Mouse (Mus musculus) liver, embryonic 12.5 days (tissue): ENCODE measurements around the gene Dus2. TPM values are rescaled to one million over a fixed set of nuclear protein-coding genes. Genes with fewer than 3 reads are reported as not detected.

Experiments
- ATAC-seq: fragments of 200-750 bp; cut with Nextera tagmentation; 2 replicates; pipeline ENCODE4 v1.8.0; 2017; ENCODE audit warnings: moderate number of reproducible peaks, mild to moderate bottlenecking, moderate library complexity
- H3K27ac ChIP-seq: fragments of 300-500 bp; sonication (generic); 2 replicates; pipeline ENCODE4 v1.5.1; 2016; ENCODE audit warnings: mild to moderate bottlenecking
- H3K27me3 ChIP-seq: fragments of 300-500 bp; sonication (generic); replicated peaks from 2 replicates; pipeline ENCODE4 v1.6.1; 2016; ENCODE audit warnings: mild to moderate bottlenecking, moderate library complexity
- H3K36me3 ChIP-seq: fragments of 300-500 bp; sonication (generic); 2 replicates; pipeline ENCODE4 v1.6.1; 2016; ENCODE audit warnings: mild to moderate bottlenecking, moderate library complexity
- H3K4me1 ChIP-seq: fragments of 300-500 bp; sonication (generic); 2 replicates; pipeline ENCODE4 v1.6.1; 2016
- H3K4me2 ChIP-seq: fragments of 300-500 bp; sonication (generic); 2 replicates; pipeline ENCODE4 v1.6.1; 2016; ENCODE audit warnings: mild to moderate bottlenecking, moderate library complexity
- H3K4me3 ChIP-seq: fragments of 300-500 bp; sonication (generic); 2 replicates; pipeline ENCODE4 v1.5.1; 2016; ENCODE audit warnings: mild to moderate bottlenecking, moderate library complexity
- H3K9ac ChIP-seq: fragments of 300-500 bp; sonication (generic); 2 replicates; pipeline ENCODE4 v1.6.1; 2016; ENCODE audit warnings: mild to moderate bottlenecking, moderate library complexity
- H3K9me3 ChIP-seq: fragments of 300-500 bp; sonication (generic); replicated peaks from 2 replicates; pipeline ENCODE4 v1.6.1; 2016; ENCODE audit warnings: mild to moderate bottlenecking, moderate library complexity
- WGBS: fragments of 180-500 bp; shearing (Covaris S2); methylation state at CpG from one replicate; pipeline ENCODE4 v1.1.7; 2016; ENCODE audit not compliant: insufficient replicate concordance; 5-methylcytosine and 5-hydroxymethylcytosine counted together
- polyA plus RNA-seq: library from polyadenylated mRNA; unstranded; fragments of >200 nt; fragmentation: Nextera tagmentation; extraction: Ambion mirVana; gene quantifications from 2 replicates; pipeline ENCODE4 v1.2.1, GENCODE M21; 2016

Dus2 gene
- polyA plus RNA-seq, 1 experiment from 2014 or later: 16.5 TPM

DNA sequence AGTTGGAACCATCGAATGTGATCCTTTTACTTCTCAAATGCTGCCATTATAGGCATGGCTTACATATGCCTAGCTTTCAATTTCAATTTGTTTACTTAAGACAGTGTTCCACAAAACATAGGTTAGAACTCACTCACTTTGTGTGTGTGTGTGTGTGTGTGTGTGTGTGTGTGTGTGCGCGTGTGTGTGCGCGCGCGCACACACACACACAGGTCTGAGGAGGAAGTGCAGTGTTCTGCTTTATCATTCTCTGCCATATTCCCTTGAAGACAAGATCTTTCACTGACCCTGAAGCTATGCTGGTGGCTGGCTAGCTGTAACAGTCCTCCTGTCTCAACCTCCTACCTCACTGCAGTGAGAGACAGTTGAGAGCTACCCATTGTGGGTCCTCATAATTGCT, 71.9 kb downstream of the Dus2 start:
- Histone ChIP-seq H3K27me3 (no peaks in the 10 kb centered on the region), H3K4me3 (peak overlapping the region; percentile 6; the same call in 1 of the 2 replicates), H3K4me2 (peak overlapping the region; percentile 86), H3K27ac (peak overlapping the region; percentile 56; the same call in 1 of the 2 replicates), H3K9me3 (no peaks in the 10 kb centered on the region), H3K36me3 (no peaks in the 10 kb centered on the region), H3K4me1 (peaks cover 50% of the 10 kb centered on the region), H3K9ac (no peak overlapping the region)
- 69% methylated on average over 7 of the region's 7 CpGs for WGBS
- no peak for ATAC-seq

DNA sequence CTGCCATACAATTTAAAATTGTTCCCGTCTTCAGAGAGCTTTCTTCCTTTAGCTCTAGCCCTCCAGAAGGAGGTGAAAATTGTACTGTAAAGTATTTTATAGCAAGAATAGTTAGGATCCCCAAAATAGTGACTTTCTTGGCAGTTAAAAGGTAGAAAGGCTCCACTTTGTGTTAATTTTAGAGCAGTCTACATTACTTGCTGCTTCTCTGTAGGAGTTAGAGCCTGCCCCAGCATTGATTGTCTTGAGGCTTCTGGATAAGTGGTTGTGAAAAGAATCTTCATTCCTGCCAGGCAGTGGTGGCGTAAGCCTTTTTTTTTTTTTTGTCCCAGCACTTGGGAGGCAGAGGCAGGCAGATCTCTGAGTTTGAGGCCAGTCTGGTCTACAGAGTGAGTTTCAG, 75.6 kb downstream of the Dus2 start:
- WGBS: 79% methylated on average over 2 of the region's 2 CpGs
- Histone ChIP-seq H3K27ac (no peak overlapping the region), H3K36me3 (no peaks in the 10 kb centered on the region), H3K27me3 (no peaks in the 10 kb centered on the region), H3K9ac (no peak overlapping the region), H3K4me2 (no peak overlapping the region), H3K4me3 (no peak overlapping the region), H3K4me1 (peaks cover 45% of the 10 kb centered on the region), H3K9me3 (no peaks in the 10 kb centered on the region)
- ATAC-seq: no peak

DNA sequence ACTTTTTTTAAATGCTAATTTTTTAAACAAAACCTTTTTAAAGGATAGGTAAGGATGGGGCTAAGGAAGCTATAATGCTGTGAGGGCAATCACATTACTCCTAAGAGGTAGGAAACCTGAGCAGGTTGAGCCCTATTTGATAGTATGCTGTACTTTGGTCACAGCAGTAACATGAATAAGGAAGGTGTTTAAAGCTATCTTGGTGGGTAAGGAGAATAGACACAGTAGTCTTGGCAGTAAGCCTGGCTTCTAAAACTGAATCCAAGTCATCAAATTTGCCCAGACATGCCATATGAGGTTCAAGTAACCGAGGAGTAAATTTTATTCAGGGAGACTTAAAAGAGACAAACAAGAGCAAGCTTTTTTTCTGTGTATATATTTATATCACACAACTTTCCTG, 78.4 kb downstream of the Dus2 start:
- no peaks in the 10 kb centered on the region for H3K27me3 ChIP-seq
- H3K27ac ChIP-seq: no peak overlapping the region
- no peak overlapping the region for H3K9ac ChIP-seq
- no peaks in the 10 kb centered on the region for H3K9me3 ChIP-seq
- 65% methylated on average over 1 of the region's 1 CpGs for WGBS
- H3K4me2 ChIP-seq: no peak overlapping the region
- peaks cover 16% of the 10 kb centered on the region; the same call in 1 of the 2 replicates for H3K4me1 ChIP-seq
- ATAC-seq: no peak
- no peak overlapping the region for H3K4me3 ChIP-seq
- no peaks in the 10 kb centered on the region for H3K36me3 ChIP-seq

DNA sequence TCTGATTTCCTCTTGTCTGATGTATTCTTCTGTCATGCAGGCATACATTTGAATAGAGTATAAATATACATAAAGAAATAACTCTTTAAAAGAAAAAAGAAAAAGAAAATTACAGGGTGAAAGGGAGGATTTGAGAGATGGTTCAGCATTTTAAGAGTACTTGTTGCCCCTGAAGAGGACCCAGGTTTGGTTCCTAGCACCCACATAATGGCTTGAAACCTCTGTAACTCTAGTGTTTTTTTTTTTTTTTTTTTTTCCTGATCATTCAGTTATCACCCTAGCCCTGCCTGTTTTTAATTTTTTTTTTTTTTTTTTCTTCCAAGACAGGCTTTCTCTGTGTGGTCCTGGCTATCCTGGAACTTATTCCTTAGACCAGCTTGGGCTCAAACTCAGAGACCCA, 81.0 kb downstream of the Dus2 start:
- H3K4me3 ChIP-seq: no peak overlapping the region
- H3K9ac ChIP-seq: no peak overlapping the region
- H3K27ac ChIP-seq: no peak overlapping the region
- H3K4me2 ChIP-seq: no peak overlapping the region
- H3K9me3 ChIP-seq: no peaks in the 10 kb centered on the region; the same call in 1 of the 2 replicates
- H3K36me3 ChIP-seq: peaks cover 3% of the 10 kb centered on the region; the same call in 1 of the 2 replicates
- ATAC-seq: no peak
- H3K4me1 ChIP-seq: peaks cover 16% of the 10 kb centered on the region; the same call in 1 of the 2 replicates
- H3K27me3 ChIP-seq: no peaks in the 10 kb centered on the region

DNA sequence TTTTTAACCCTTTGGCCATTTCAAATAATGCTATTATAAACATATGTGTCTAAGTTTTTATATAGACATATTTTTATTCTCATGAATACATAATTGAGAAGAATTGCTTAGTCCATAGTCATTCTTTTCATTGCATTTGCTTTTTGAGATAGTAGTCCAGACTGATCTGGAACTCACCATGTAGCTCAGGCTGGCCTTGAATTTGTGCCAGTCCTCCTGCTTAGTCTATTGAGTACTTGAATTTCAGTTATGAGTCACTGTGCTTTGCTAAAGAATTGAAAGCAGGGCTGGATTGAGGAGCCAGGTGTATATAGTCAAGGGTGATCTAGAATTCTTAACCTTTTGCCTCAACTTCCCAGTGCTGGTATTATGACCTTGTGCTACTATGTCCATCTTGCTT, 83.1 kb downstream of the Dus2 start:
- H3K4me3 ChIP-seq: no peak overlapping the region
- ATAC-seq: no peak
- peaks cover 15% of the 10 kb centered on the region for H3K36me3 ChIP-seq
- no peaks in the 10 kb centered on the region; the same call in 1 of the 2 replicates for H3K9me3 ChIP-seq
- no peak overlapping the region for H3K9ac ChIP-seq
- H3K27me3 ChIP-seq: no peaks in the 10 kb centered on the region
- peaks cover 19% of the 10 kb centered on the region for H3K4me1 ChIP-seq
- no peak overlapping the region for H3K4me2 ChIP-seq
- no peak overlapping the region for H3K27ac ChIP-seq

DNA sequence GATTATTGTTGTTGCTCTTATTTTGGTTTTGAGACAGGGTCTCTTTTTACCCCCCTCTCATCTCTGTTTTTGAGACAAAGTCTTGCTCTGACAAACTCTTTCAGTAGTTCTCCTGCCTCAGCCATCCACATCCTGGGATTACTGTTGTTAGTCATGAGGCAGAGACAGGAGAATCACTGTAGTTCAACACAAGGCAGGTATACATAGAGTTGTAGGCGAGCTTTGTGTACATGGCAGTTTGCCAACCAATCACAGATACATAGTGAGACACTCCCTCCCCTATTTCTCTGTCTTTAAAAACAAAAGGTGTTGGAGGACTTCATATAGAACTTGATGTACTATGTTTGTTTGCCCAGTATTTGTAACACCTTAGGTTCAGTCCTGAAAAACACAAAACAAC, 83.5 kb downstream of the Dus2 start:
- Histone ChIP-seq H3K9ac (no peak overlapping the region), H3K36me3 (peaks cover 19% of the 10 kb centered on the region), H3K27ac (no peak overlapping the region), H3K9me3 (no peaks in the 10 kb centered on the region; the same call in 1 of the 2 replicates), H3K4me3 (no peak overlapping the region), H3K27me3 (no peaks in the 10 kb centered on the region), H3K4me2 (no peak overlapping the region), H3K4me1 (peaks cover 17% of the 10 kb centered on the region)
- WGBS: 66% methylated on average over 1 of the region's 1 CpGs
- ATAC-seq: no peak

DNA sequence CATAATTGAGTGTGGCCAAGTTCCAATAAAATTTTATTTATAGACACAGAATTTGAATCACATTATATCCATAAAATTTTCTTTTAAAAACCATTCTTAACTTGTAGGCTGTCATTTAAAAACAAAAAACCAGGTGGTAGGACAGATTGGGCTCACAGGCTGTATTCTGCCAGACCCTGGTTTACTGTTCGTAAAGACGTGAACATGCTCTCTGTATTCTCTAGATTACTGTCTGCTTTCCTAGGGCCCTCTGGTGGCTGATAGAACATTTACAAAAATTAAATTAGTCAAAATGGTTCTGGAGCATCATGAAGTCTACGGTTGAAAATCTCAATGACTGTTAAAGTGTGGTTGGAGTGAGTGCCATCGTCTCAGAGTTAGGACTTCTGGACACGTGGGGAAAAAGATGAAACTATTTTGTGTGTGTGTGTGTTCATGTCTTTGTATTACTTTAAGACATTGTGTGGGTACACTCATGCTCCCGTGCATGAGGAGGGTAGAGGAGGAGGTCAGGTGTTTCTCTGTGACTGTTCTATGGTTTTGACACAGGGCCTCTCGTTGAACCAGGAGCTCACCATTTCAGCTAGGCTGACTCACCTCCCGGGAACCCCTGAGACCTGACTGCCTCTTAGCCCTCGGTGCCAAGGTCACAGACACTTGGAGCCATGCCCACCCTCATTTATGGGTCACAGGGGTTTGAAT, 84.2 kb downstream of the Dus2 start:
- Histone ChIP-seq H3K36me3 (peaks cover 24% of the 10 kb centered on the region), H3K4me3 (no peak overlapping the region), H3K4me2 (no peak overlapping the region), H3K4me1 (peaks cover 15% of the 10 kb centered on the region), H3K9me3 (no peaks in the 10 kb centered on the region; the same call in 1 of the 2 replicates), H3K27me3 (no peaks in the 10 kb centered on the region), H3K27ac (no peak overlapping the region), H3K9ac (no peak overlapping the region)
- WGBS: 71% methylated on average over 9 of the region's 9 CpGs
- ATAC-seq: no peak

DNA sequence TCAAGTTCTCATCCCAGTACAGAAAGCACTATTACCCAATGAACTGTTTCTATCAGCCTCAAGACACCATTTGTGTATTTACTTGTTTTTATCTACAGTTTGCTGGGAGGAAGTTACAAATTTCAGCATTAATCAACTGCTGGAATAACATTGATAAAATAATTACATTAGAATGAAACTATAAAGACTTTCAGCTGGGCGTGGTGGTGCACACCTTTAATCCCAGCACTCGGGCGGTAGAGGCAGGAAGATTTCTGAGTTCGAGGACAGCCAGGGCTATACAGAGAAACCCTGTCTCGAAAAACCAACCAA, 84.7 kb downstream of the Dus2 start:
- no peak overlapping the region for H3K9ac ChIP-seq
- no peak overlapping the region for H3K4me2 ChIP-seq
- H3K4me1 ChIP-seq: peaks cover 9% of the 10 kb centered on the region
- 94% methylated on average over 5 of the region's 5 CpGs for WGBS
- H3K27me3 ChIP-seq: no peaks in the 10 kb centered on the region
- ATAC-seq: no peak
- H3K27ac ChIP-seq: no peak overlapping the region
- H3K9me3 ChIP-seq: no peaks in the 10 kb centered on the region; the same call in 1 of the 2 replicates
- peaks cover 29% of the 10 kb centered on the region for H3K36me3 ChIP-seq
- no peak overlapping the region for H3K4me3 ChIP-seq

DNA sequence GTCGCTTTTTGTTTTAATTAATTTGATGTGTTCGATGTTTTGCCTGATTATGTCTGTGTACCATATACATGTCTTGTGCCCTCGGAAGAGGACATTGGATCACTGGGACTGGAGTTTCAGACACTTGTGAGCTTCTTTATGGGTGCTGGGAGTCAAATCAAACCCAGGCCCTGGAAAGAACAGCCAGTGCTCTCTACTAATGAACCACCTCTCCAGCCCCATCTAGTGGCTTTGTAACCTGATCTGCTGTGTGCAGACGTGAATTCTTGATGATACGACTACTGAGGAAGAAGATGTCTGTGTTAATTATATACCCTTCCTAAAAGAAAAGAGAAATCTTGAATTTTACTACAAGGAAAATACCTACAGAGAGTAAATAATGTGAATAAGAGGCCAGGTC, 85.5 kb downstream of the Dus2 start:
- no peak overlapping the region for H3K9ac ChIP-seq
- no peaks in the 10 kb centered on the region; the same call in 1 of the 2 replicates for H3K9me3 ChIP-seq
- H3K4me3 ChIP-seq: no peak overlapping the region
- no peak overlapping the region for H3K4me2 ChIP-seq
- H3K27me3 ChIP-seq: no peaks in the 10 kb centered on the region
- peaks cover 8% of the 10 kb centered on the region for H3K4me1 ChIP-seq
- H3K27ac ChIP-seq: no peak overlapping the region
- ATAC-seq: no peak
- WGBS: 80% methylated on average over 5 of the region's 5 CpGs
- peaks cover 35% of the 10 kb centered on the region for H3K36me3 ChIP-seq

DNA sequence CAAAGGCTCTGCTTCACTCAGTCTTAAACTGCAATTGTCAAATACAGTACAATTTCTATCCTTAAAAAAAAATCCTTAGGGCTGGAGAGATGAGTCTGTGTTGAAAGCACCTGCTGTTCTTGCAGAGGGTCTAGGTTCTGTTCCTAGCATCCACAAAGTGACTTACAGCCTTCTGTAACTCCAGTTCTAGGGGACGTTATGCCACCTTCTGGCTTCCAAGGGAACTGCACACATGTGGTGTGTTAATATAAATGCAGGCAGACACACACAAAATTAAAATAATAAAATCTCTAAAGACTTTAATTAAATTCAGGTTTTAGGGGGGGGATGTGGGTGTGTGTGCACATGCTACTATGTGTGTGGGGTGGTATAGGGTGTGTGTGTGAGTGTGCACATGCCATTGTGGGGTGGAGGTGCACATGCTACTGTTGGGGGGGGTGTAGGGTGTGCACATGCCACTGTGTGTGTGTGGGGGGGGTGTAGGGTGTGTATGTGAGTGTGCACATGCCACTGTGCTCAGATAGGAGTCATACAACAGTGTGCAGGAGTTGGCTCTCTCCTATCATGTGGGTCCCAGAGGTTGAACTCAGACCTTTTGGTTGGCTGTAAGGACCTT, 86.4 kb downstream of the Dus2 start:
- H3K9ac ChIP-seq: no peak overlapping the region
- peaks cover 8% of the 10 kb centered on the region for H3K4me1 ChIP-seq
- H3K36me3 ChIP-seq: peaks cover 42% of the 10 kb centered on the region
- H3K9me3 ChIP-seq: no peaks in the 10 kb centered on the region; the same call in 1 of the 2 replicates
- WGBS: 81% methylated on average over 1 of the region's 1 CpGs
- ATAC-seq: 0 out of 2 replicates have a peak, but pooled peaks have one; percentile 21
- H3K27ac ChIP-seq: no peak overlapping the region
- no peak overlapping the region for H3K4me3 ChIP-seq
- no peak overlapping the region for H3K4me2 ChIP-seq
- H3K27me3 ChIP-seq: no peaks in the 10 kb centered on the region

DNA sequence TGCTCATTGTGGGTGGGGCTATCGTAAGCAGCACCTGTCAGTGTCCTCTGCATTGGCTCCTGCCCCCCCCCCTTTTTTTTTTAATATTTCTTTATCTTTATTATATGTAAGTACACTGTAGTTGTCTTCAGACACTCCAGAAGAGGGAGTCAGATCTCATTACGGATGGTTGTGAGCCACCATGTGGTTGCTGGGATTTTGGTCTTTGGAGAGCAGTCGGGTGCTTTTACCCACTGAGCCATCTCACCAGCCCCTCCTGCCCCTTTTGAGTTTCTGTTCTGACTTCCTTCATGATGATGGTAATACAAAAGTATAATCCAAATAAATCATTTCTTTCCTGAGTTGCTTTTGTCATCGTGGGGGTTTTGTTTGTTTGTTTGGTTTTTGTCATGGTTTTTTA, 111.2 kb downstream of the Dus2 start:
- Histone ChIP-seq H3K4me2 (no peak overlapping the region), H3K9me3 (no peaks in the 10 kb centered on the region), H3K4me3 (no peak overlapping the region), H3K4me1 (no peaks in the 10 kb centered on the region), H3K9ac (no peak overlapping the region), H3K27me3 (no peaks in the 10 kb centered on the region), H3K36me3 (peaks cover 72% of the 10 kb centered on the region), H3K27ac (no peak overlapping the region)
- ATAC-seq: no peak
- 78% methylated on average over 4 of the region's 4 CpGs for WGBS
